Mouse (Mus musculus): Measurements from ENCODE around the gene Gm21987. TPM values are rescaled to one million over a fixed set of nuclear protein-coding genes. Genes with fewer than 3 reads are reported as not detected.

The Gm21987 gene
- polyA plus RNA-seq, 1 experiment from 2014 or later = 0.52 TPM

GRCm38 (mm10) chr16:38354185-38354913, 7.5 kb downstream of the Gm21987 start:
- Histone ChIP-seq H3K4me3 (replicated peaks; ENCODE audit: low read length) (no peak overlapping the region), H3K9ac (ENCODE audit: low read length) (no peak overlapping the region), H3K4me2 (ENCODE audit: low read depth, low read length) (no peak overlapping the region), H3K27ac (ENCODE audit: low read length) (no peak overlapping the region), H3K4me1 (ENCODE audit: control insufficient read depth, insufficient read depth, low read length) (no peaks in the 10 kb centered on the region), H3K27me3 (ENCODE audit: control insufficient read depth, insufficient read depth, low read length) (no peaks in the 10 kb centered on the region), H3K9me3 (replicated peaks; ENCODE audit: control insufficient read depth, low read length) (no peaks in the 10 kb centered on the region), H3K36me3 (ENCODE audit: control insufficient read depth, insufficient read depth, low read length) (no peaks in the 10 kb centered on the region)
- ATAC-seq (ENCODE audit: insufficient read depth, low FRiP score) = no peak
- WGBS = 58% methylated on average over 5 of the region's 5 CpGs

GRCm38 (mm10) chr16:38358256-38358812, 11.5 kb downstream of the Gm21987 start:
- 87% methylated on average over 6 of the region's 6 CpGs for WGBS
- Histone ChIP-seq H3K9me3 (replicated peaks; ENCODE audit: control insufficient read depth, low read length) (no peaks in the 10 kb centered on the region), H3K4me3 (replicated peaks; ENCODE audit: low read length) (no peak overlapping the region), H3K4me2 (ENCODE audit: low read depth, low read length) (no peak overlapping the region), H3K4me1 (ENCODE audit: control insufficient read depth, insufficient read depth, low read length) (peaks cover 7% of the 10 kb centered on the region; the same call in 1 of the 2 replicates), H3K36me3 (ENCODE audit: control insufficient read depth, insufficient read depth, low read length) (no peaks in the 10 kb centered on the region), H3K9ac (ENCODE audit: low read length) (no peak overlapping the region), H3K27me3 (ENCODE audit: control insufficient read depth, insufficient read depth, low read length) (no peaks in the 10 kb centered on the region), H3K27ac (ENCODE audit: low read length) (no peak overlapping the region)
- no peak for ATAC-seq (ENCODE audit: insufficient read depth, low FRiP score)

GRCm38 (mm10) chr16:38359241-38359640, 12.4 kb downstream of the Gm21987 start:
- Histone ChIP-seq H3K4me3 (replicated peaks; ENCODE audit: low read length) (no peak overlapping the region), H3K9ac (ENCODE audit: low read length) (no peak overlapping the region), H3K4me1 (ENCODE audit: control insufficient read depth, insufficient read depth, low read length) (peaks cover 7% of the 10 kb centered on the region; the same call in 1 of the 2 replicates), H3K27me3 (ENCODE audit: control insufficient read depth, insufficient read depth, low read length) (no peaks in the 10 kb centered on the region), H3K27ac (ENCODE audit: low read length) (no peak overlapping the region), H3K4me2 (ENCODE audit: low read depth, low read length) (no peak overlapping the region), H3K9me3 (replicated peaks; ENCODE audit: control insufficient read depth, low read length) (no peaks in the 10 kb centered on the region), H3K36me3 (ENCODE audit: control insufficient read depth, insufficient read depth, low read length) (no peaks in the 10 kb centered on the region)
- 88% methylated on average over 2 of the region's 2 CpGs for WGBS
- ATAC-seq (ENCODE audit: insufficient read depth, low FRiP score) = no peak

GRCm38 (mm10) chr16:38359857-38360256, 13.0 kb downstream of the Gm21987 start:
- WGBS = 54% methylated on average over 3 of the region's 3 CpGs
- Histone ChIP-seq H3K36me3 (ENCODE audit: control insufficient read depth, insufficient read depth, low read length) (no peaks in the 10 kb centered on the region), H3K9me3 (replicated peaks; ENCODE audit: control insufficient read depth, low read length) (no peaks in the 10 kb centered on the region)

GRCm38 (mm10) chr16:38360317-38360716, 13.5 kb downstream of the Gm21987 start:
- Histone ChIP-seq H3K9me3 (replicated peaks; ENCODE audit: control insufficient read depth, low read length) (no peaks in the 10 kb centered on the region), H3K27ac (ENCODE audit: low read length) (no peak overlapping the region), H3K9ac (ENCODE audit: low read length) (no peak overlapping the region), H3K27me3 (ENCODE audit: control insufficient read depth, insufficient read depth, low read length) (no peaks in the 10 kb centered on the region), H3K36me3 (ENCODE audit: control insufficient read depth, insufficient read depth, low read length) (no peaks in the 10 kb centered on the region), H3K4me1 (ENCODE audit: control insufficient read depth, insufficient read depth, low read length) (peaks cover 7% of the 10 kb centered on the region; the same call in 1 of the 2 replicates), H3K4me3 (replicated peaks; ENCODE audit: low read length) (no peak overlapping the region), H3K4me2 (ENCODE audit: low read depth, low read length) (no peak overlapping the region)
- 31% methylated on average over 2 of the region's 2 CpGs for WGBS
- no peak for ATAC-seq (ENCODE audit: insufficient read depth, low FRiP score)

More at GRCm38 (mm10) chr16:38359857-38360256, 13.0 kb downstream of the Gm21987 start:
- peaks cover 7% of the 10 kb centered on the region; the same call in 1 of the 2 replicates for H3K4me1 ChIP-seq (ENCODE audit: control insufficient read depth, insufficient read depth, low read length)
- no peak overlapping the region for H3K4me2 ChIP-seq (ENCODE audit: low read depth, low read length)
- no peak overlapping the region for H3K27ac ChIP-seq (ENCODE audit: low read length)
- H3K4me3 ChIP-seq (replicated peaks; ENCODE audit: low read length) = no peak overlapping the region
- ATAC-seq (ENCODE audit: insufficient read depth, low FRiP score) = no peak
- H3K27me3 ChIP-seq (ENCODE audit: control insufficient read depth, insufficient read depth, low read length) = no peaks in the 10 kb centered on the region
- no peak overlapping the region for H3K9ac ChIP-seq (ENCODE audit: low read length)

GRCm38 (mm10) chr16:38361933-38362332, 15.1 kb downstream of the Gm21987 start, which contains the start of gene Popdc2:
Gene Popdc2 (plus strand): TSS chr16:38362209.
- Histone ChIP-seq H3K4me3 (replicated peaks; ENCODE audit: low read length) (peak within 1 kb of the TSS; percentile 31), H3K27me3 (ENCODE audit: control insufficient read depth, insufficient read depth, low read length) (no peaks in the 10 kb centered on the region), H3K36me3 (ENCODE audit: control insufficient read depth, insufficient read depth, low read length) (no peaks in the 10 kb centered on the region), H3K9ac (ENCODE audit: low read length) (peak within 1 kb of the TSS; percentile 47), H3K9me3 (replicated peaks; ENCODE audit: control insufficient read depth, low read length) (no peaks in the 10 kb centered on the region), H3K27ac (ENCODE audit: low read length) (peak within 1 kb of the TSS; percentile 52), H3K4me1 (ENCODE audit: control insufficient read depth, insufficient read depth, low read length) (peaks cover 7% of the 10 kb centered on the region; the same call in 1 of the 2 replicates), H3K4me2 (ENCODE audit: low read depth, low read length) (peak within 1 kb of the TSS; percentile 30)
- 13% methylated on average over 10 of the region's 10 CpGs for WGBS
- peak; percentile 56; the same call in 1 of the 2 replicates for ATAC-seq (ENCODE audit: insufficient read depth, low FRiP score)

GRCm38 (mm10) chr16:38362493-38363255, 15.8 kb downstream of the Gm21987 start:
- peak overlapping the region; percentile 47 for H3K9ac ChIP-seq (ENCODE audit: low read length)
- H3K4me2 ChIP-seq (ENCODE audit: low read depth, low read length) = peak overlapping the region; percentile 30
- peak overlapping the region; percentile 52 for H3K27ac ChIP-seq (ENCODE audit: low read length)
- H3K4me1 ChIP-seq (ENCODE audit: control insufficient read depth, insufficient read depth, low read length) = peaks cover 7% of the 10 kb centered on the region; the same call in 1 of the 2 replicates
- no peaks in the 10 kb centered on the region for H3K36me3 ChIP-seq (ENCODE audit: control insufficient read depth, insufficient read depth, low read length)
- 65% methylated on average over 20 of the region's 20 CpGs for WGBS
- 0 out of 2 replicates have a peak, but pooled peaks have one; percentile 13 for ATAC-seq (ENCODE audit: insufficient read depth, low FRiP score)
- H3K4me3 ChIP-seq (replicated peaks; ENCODE audit: low read length) = peak overlapping the region; percentile 31
- H3K27me3 ChIP-seq (ENCODE audit: control insufficient read depth, insufficient read depth, low read length) = no peaks in the 10 kb centered on the region
- H3K9me3 ChIP-seq (replicated peaks; ENCODE audit: control insufficient read depth, low read length) = no peaks in the 10 kb centered on the region

GRCm38 (mm10) chr16:38363256-38363595, 16.4 kb downstream of the Gm21987 start:
- Histone ChIP-seq H3K9ac (ENCODE audit: low read length) (no peak overlapping the region), H3K27me3 (ENCODE audit: control insufficient read depth, insufficient read depth, low read length) (no peaks in the 10 kb centered on the region), H3K4me1 (ENCODE audit: control insufficient read depth, insufficient read depth, low read length) (peaks cover 7% of the 10 kb centered on the region; the same call in 1 of the 2 replicates), H3K27ac (ENCODE audit: low read length) (no peak overlapping the region), H3K4me3 (replicated peaks; ENCODE audit: low read length) (peak overlapping the region; percentile 31), H3K36me3 (ENCODE audit: control insufficient read depth, insufficient read depth, low read length) (no peaks in the 10 kb centered on the region), H3K4me2 (ENCODE audit: low read depth, low read length) (peak overlapping the region; percentile 30), H3K9me3 (replicated peaks; ENCODE audit: control insufficient read depth, low read length) (no peaks in the 10 kb centered on the region)
- 48% methylated on average over 3 of the region's 3 CpGs for WGBS
- no peak for ATAC-seq (ENCODE audit: insufficient read depth, low FRiP score)

GRCm38 (mm10) chr16:38363657-38364056, 16.8 kb downstream of the Gm21987 start:
- no peaks in the 10 kb centered on the region for H3K27me3 ChIP-seq (ENCODE audit: control insufficient read depth, insufficient read depth, low read length)
- no peak overlapping the region for H3K27ac ChIP-seq (ENCODE audit: low read length)
- WGBS = 75% methylated on average over 7 of the region's 7 CpGs
- no peaks in the 10 kb centered on the region for H3K9me3 ChIP-seq (replicated peaks; ENCODE audit: control insufficient read depth, low read length)
- H3K4me2 ChIP-seq (ENCODE audit: low read depth, low read length) = peak overlapping the region; percentile 30
- H3K36me3 ChIP-seq (ENCODE audit: control insufficient read depth, insufficient read depth, low read length) = no peaks in the 10 kb centered on the region
- no peak for ATAC-seq (ENCODE audit: insufficient read depth, low FRiP score)
- H3K9ac ChIP-seq (ENCODE audit: low read length) = no peak overlapping the region
- H3K4me1 ChIP-seq (ENCODE audit: control insufficient read depth, insufficient read depth, low read length) = peaks cover 7% of the 10 kb centered on the region; the same call in 1 of the 2 replicates
- peak overlapping the region; percentile 31 for H3K4me3 ChIP-seq (replicated peaks; ENCODE audit: low read length)

Measured in stomach, embryonic 16.5 days (tissue).